Mouse (Mus musculus) kidney, embryonic 15.5 days (tissue): ENCODE results near the gene Hist1h1a. TPM values are rescaled to one million over a fixed set of nuclear protein-coding genes. Genes with fewer than 3 reads are reported as not detected.
"Not testable (repeated sequence)": the region's sequence is repeated elsewhere in the genome, so short reads cannot be mapped to it uniquely, and the experiment has no call there.

ENCODE experiments used
- ATAC-seq: fragments of 200-750 bp; cut with Nextera tagmentation; replicated peaks from 2 replicates; pipeline ENCODE4 v1.8.0; 2017; ENCODE audit warnings: moderate TSS enrichment; ENCODE audit not compliant: low FRiP score
- H3K27ac ChIP-seq: fragments of 300-500 bp; sonication (generic); 2 replicates; pipeline ENCODE4 v1.5.1; 2015; ENCODE audit warnings: mild to moderate bottlenecking, inconsistent platforms
- H3K27me3 ChIP-seq: fragments of 300-500 bp; sonication (generic); 2 replicates; pipeline ENCODE4 v1.6.1; 2015; ENCODE audit warnings: inconsistent platforms
- H3K36me3 ChIP-seq: fragments of 300-500 bp; sonication (generic); 2 replicates; pipeline ENCODE4 v1.6.1; 2015; ENCODE audit warnings: inconsistent platforms
- H3K4me1 ChIP-seq: fragments of 300-500 bp; sonication (generic); 2 replicates; pipeline ENCODE4 v1.6.1; 2015; ENCODE audit warnings: inconsistent platforms
- H3K4me2 ChIP-seq: fragments of 300-500 bp; sonication (generic); 2 replicates; pipeline ENCODE4 v1.6.1; 2015; ENCODE audit warnings: moderate library complexity, mild to moderate bottlenecking, inconsistent platforms
- H3K4me3 ChIP-seq: fragments of 300-500 bp; sonication (generic); replicated peaks from 2 replicates; pipeline ENCODE4 v1.5.1; 2015; ENCODE audit warnings: mild to moderate bottlenecking, inconsistent platforms
- H3K9ac ChIP-seq: fragments of 300-500 bp; sonication (generic); 2 replicates; pipeline ENCODE4 v1.6.1; 2015; ENCODE audit warnings: mild to moderate bottlenecking, inconsistent platforms
- H3K9me3 ChIP-seq: fragments of 300-500 bp; sonication (generic); replicated peaks from 2 replicates; pipeline ENCODE4 v1.6.1; 2016; ENCODE audit warnings: inconsistent platforms
- WGBS: fragments of 180-500 bp; shearing (Covaris S2); methylation state at CpG from one replicate; pipeline ENCODE4 v1.1.7; 2015; ENCODE audit warnings: mixed read lengths; 5-methylcytosine and 5-hydroxymethylcytosine counted together
- polyA plus RNA-seq: library from polyadenylated mRNA; unstranded; fragments of >200 nt; fragmentation: Nextera tagmentation; extraction: Ambion mirVana; gene quantifications from 2 replicates; pipeline ENCODE4 v1.2.1, GENCODE M21; 2015

Hist1h1a gene
- polyA plus RNA-seq: 2.3 and 3.1 TPM in 2 replicates

- H3K4me1 ChIP-seq: peaks cover 27% of the 10 kb centered on the region
- H3K36me3 ChIP-seq: no peaks in the 10 kb centered on the region
- H3K9ac ChIP-seq: peak within 1 kb of the TSS; percentile 76
- 4% methylated on average over 34 of the region's 34 CpGs for WGBS
- peak; percentile 74 for ATAC-seq
- H3K4me3 ChIP-seq: peak within 1 kb of the TSS; percentile 61
- H3K9me3 ChIP-seq: no peaks in the 10 kb centered on the region
- H3K4me2 ChIP-seq: peak within 1 kb of the TSS; percentile 85
- no peaks in the 10 kb centered on the region for H3K27me3 ChIP-seq
- H3K27ac ChIP-seq: peak within 1 kb of the TSS; percentile 98
Observed at GRCm38 (mm10) chr13:23763586-23764323, at the start of gene Hist1h1a. TSS of gene Hist1h1a (plus strand) at chr13:23763666.

GRCm38 (mm10) chr13:23716261-23717042 lies 47.0 kb upstream of the Hist1h1a start:
- Histone ChIP-seq H3K9me3 (no peaks in the 10 kb centered on the region), H3K4me3 (no peak overlapping the region), H3K4me1 (no peaks in the 10 kb centered on the region), H3K9ac (no peak overlapping the region), H3K36me3 (no peaks in the 10 kb centered on the region), H3K27me3 (no peaks in the 10 kb centered on the region), H3K27ac (no peak overlapping the region), H3K4me2 (no peak overlapping the region)
- ATAC-seq: no peak
- 88% methylated on average over 5 of the region's 5 CpGs for WGBS

GRCm38 (mm10) chr13:23717176-23717575 lies 46.3 kb upstream of the Hist1h1a start:
- Histone ChIP-seq H3K27me3 (no peaks in the 10 kb centered on the region), H3K36me3 (no peaks in the 10 kb centered on the region), H3K9me3 (no peaks in the 10 kb centered on the region), H3K4me3 (no peak overlapping the region), H3K4me1 (no peaks in the 10 kb centered on the region), H3K27ac (no peak overlapping the region), H3K4me2 (no peak overlapping the region), H3K9ac (no peak overlapping the region)
- ATAC-seq: no peak
- 59% methylated on average over 11 of the region's 11 CpGs for WGBS

GRCm38 (mm10) chr13:23717593-23718245 lies 45.7 kb upstream of the Hist1h1a start:
- H3K9ac ChIP-seq, H3K4me2 ChIP-seq, H3K36me3 ChIP-seq, H3K9me3 ChIP-seq, ATAC-seq, H3K27ac ChIP-seq, H3K27me3 ChIP-seq, H3K4me3 ChIP-seq, H3K4me1 ChIP-seq: not testable (repeated sequence)
- WGBS: 9% methylated on average over 2 of the region's 2 CpGs

- Histone ChIP-seq H3K9ac (no peak overlapping the region), H3K27ac (no peak overlapping the region), H3K4me2 (no peak overlapping the region), H3K27me3 (no peaks in the 10 kb centered on the region), H3K36me3 (no peaks in the 10 kb centered on the region), H3K4me1 (no peaks in the 10 kb centered on the region), H3K4me3 (no peak overlapping the region), H3K9me3 (no peaks in the 10 kb centered on the region)
- no peak for ATAC-seq
- 71% methylated on average over 4 of the region's 4 CpGs for WGBS
Observed at GRCm38 (mm10) chr13:23724239-23724638, 39.2 kb upstream of the Hist1h1a start.

- no peaks in the 10 kb centered on the region for H3K36me3 ChIP-seq
- H3K27ac ChIP-seq: no peak overlapping the region
- WGBS: no CpG with 5 or more reads among the region's 1 CpGs
- H3K9me3 ChIP-seq: no peaks in the 10 kb centered on the region
- ATAC-seq: no peak
- H3K4me2 ChIP-seq: no peak overlapping the region
- no peaks in the 10 kb centered on the region for H3K27me3 ChIP-seq
- H3K4me1 ChIP-seq: no peaks in the 10 kb centered on the region
- no peak overlapping the region for H3K9ac ChIP-seq
- no peak overlapping the region for H3K4me3 ChIP-seq
Observed at GRCm38 (mm10) chr13:23725213-23725612, 38.3 kb upstream of the Hist1h1a start.

GRCm38 (mm10) chr13:23728472-23729191 lies 34.8 kb upstream of the Hist1h1a start:
- Histone ChIP-seq H3K9ac (no peak overlapping the region), H3K27ac (no peak overlapping the region), H3K27me3 (no peaks in the 10 kb centered on the region), H3K4me3 (no peak overlapping the region), H3K4me1 (peaks cover 4% of the 10 kb centered on the region; the same call in 1 of the 2 replicates), H3K9me3 (no peaks in the 10 kb centered on the region), H3K36me3 (no peaks in the 10 kb centered on the region), H3K4me2 (no peak overlapping the region)
- ATAC-seq: no peak
- WGBS: 91% methylated on average over 18 of the region's 18 CpGs

GRCm38 (mm10) chr13:23729192-23729525 lies 34.3 kb upstream of the Hist1h1a start:
- H3K9me3 ChIP-seq: no peaks in the 10 kb centered on the region
- ATAC-seq: no peak
- no peaks in the 10 kb centered on the region for H3K27me3 ChIP-seq
- H3K27ac ChIP-seq: no peak overlapping the region
- no peak overlapping the region for H3K4me2 ChIP-seq
- peaks cover 4% of the 10 kb centered on the region; the same call in 1 of the 2 replicates for H3K4me1 ChIP-seq
- WGBS: 91% methylated on average over 9 of the region's 9 CpGs
- no peak overlapping the region for H3K9ac ChIP-seq
- H3K36me3 ChIP-seq: no peaks in the 10 kb centered on the region
- H3K4me3 ChIP-seq: no peak overlapping the region

- Histone ChIP-seq H3K27me3 (no peaks in the 10 kb centered on the region), H3K4me1 (peaks cover 4% of the 10 kb centered on the region; the same call in 1 of the 2 replicates), H3K27ac (no peak overlapping the region), H3K36me3 (no peaks in the 10 kb centered on the region), H3K9me3 (no peaks in the 10 kb centered on the region), H3K4me2 (no peak overlapping the region), H3K9ac (no peak overlapping the region), H3K4me3 (no peak overlapping the region)
- ATAC-seq: no peak
- 97% methylated on average over 5 of the region's 5 CpGs for WGBS
Observed at GRCm38 (mm10) chr13:23729706-23730105, 33.8 kb upstream of the Hist1h1a start.

- Histone ChIP-seq H3K9ac (no peak overlapping the region), H3K36me3 (no peaks in the 10 kb centered on the region), H3K27me3 (no peaks in the 10 kb centered on the region), H3K4me1 (peaks cover 4% of the 10 kb centered on the region; the same call in 1 of the 2 replicates), H3K4me2 (no peak overlapping the region), H3K27ac (no peak overlapping the region), H3K9me3 (no peaks in the 10 kb centered on the region), H3K4me3 (no peak overlapping the region)
- 0 out of 2 replicates have a peak, but pooled peaks have one; percentile 56 for ATAC-seq
- WGBS: 24% methylated on average over 8 of the region's 8 CpGs
Observed at GRCm38 (mm10) chr13:23730479-23730878, 33.0 kb upstream of the Hist1h1a start.

GRCm38 (mm10) chr13:23732156-23732804 lies 31.2 kb upstream of the Hist1h1a start:
- H3K36me3 ChIP-seq: no peaks in the 10 kb centered on the region
- H3K27me3 ChIP-seq: no peaks in the 10 kb centered on the region
- H3K9ac ChIP-seq: no peak overlapping the region
- 25% methylated on average over 8 of the region's 8 CpGs for WGBS
- ATAC-seq: no peak
- H3K9me3 ChIP-seq: no peaks in the 10 kb centered on the region
- H3K4me3 ChIP-seq: no peak overlapping the region
- peaks cover 4% of the 10 kb centered on the region; the same call in 1 of the 2 replicates for H3K4me1 ChIP-seq
- no peak overlapping the region for H3K4me2 ChIP-seq
- no peak overlapping the region for H3K27ac ChIP-seq
